Comparison of ENCODE assay signal across 18 mouse cellular contexts in the genomic region with DNA sequence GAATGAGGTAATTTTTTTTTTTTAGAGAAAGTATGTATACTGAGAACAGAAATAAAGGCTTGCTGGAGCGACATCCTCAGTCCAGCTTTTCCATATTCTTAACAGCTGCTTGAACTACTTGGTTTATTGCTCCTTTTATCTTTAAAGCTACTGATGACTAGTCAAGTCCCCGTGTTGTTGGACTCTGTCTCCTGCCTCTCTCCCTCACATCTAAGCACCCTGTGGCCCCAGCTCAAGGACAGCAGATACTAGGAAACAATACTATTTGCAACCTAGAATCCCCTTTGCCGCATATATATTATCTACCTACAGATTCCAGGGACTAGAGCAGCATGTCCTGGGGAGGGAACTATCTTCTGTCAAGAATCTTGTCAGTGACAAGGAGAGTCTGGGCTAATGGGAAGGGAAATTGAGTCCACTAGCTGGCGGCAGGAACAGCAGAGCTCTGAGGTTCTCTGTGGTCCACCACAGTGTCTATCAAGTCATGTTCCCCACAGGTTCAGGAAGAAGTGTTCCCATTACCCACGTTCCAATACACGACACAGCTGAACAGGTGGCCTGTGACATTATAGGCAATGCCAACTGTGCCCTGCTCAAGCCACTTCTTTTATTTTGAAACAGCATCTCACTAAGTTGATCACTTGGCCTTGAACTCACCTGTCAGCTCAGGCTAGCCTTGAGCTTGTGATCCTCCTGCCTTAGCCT. TPM values are rescaled to one million over a fixed set of nuclear protein-coding genes. Genes with fewer than 3 reads are reported as not detected.
DNase-seq lines count a peak whose midpoint lies in the region; ATAC-seq and TF ChIP-seq lines count a peak whose summit lies in the region.
"Had no signal": no experiment of that assay in that cellular context is flagged by ENCODE, and none has a peak within 500 bp of the region (broad histone marks: within the 10 kb centered on the region; RNA-seq: fewer than 3 reads in every experiment).

No protein-coding gene starts in this region.

- 0 out of 2 replicates have a peak overlapping the region, but pooled peaks have one; percentile 32 for H3K27ac ChIP-seq in intestine, embryonic 15.5 days
- H3K27ac ChIP-seq in intestine, embryonic 16.5 days (ENCODE audit: low read length) = peak overlapping the region; percentile 77
- peak overlapping the region; percentile 88 for H3K27ac ChIP-seq in small intestine, adult 2 months (ENCODE audit: insufficient read depth, low read depth, low read length)
- H3K27ac ChIP-seq: embryonic facial prominence, embryonic 12.5 days; forebrain, embryonic 13.5 days; forebrain, embryonic 15.5 days had no signal

- WGBS in intestine, embryonic 15.5 days = 56% methylated on average over 6 of the region's 6 CpGs
- 57% methylated on average over 6 of the region's 6 CpGs for WGBS in intestine, embryonic 16.5 days
- WGBS in small intestine, adult 2 months = 32% methylated on average over 6 of the region's 6 CpGs

- ATAC-seq in intestine, embryonic 15.5 days = peak; percentile 90
- peak; percentile 92 for ATAC-seq in intestine, embryonic 16.5 days
- ATAC-seq: forebrain, embryonic 13.5 days; forebrain, embryonic 15.5 days; forebrain, postnatal 0 days had no signal

- no peak overlapping the region for H3K4me2 ChIP-seq in intestine, embryonic 15.5 days (replicated peaks)
- peak overlapping the region; percentile 14; the same call in 1 of the 2 replicates for H3K4me2 ChIP-seq in intestine, embryonic 16.5 days (ENCODE audit: low read depth, low read length)
- H3K4me2 ChIP-seq: embryonic facial prominence, embryonic 12.5 days; forebrain, embryonic 13.5 days; forebrain, embryonic 15.5 days had no signal

- no peaks in the 10 kb centered on the region for H3K36me3 ChIP-seq in intestine, embryonic 15.5 days
- H3K36me3 ChIP-seq in intestine, embryonic 16.5 days (ENCODE audit: control insufficient read depth, insufficient read depth, low read length) = no peaks in the 10 kb centered on the region
- H3K36me3 ChIP-seq in small intestine, adult 2 months (ENCODE audit: control insufficient read depth, insufficient read depth, low read length) = no peaks in the 10 kb centered on the region
- H3K36me3 ChIP-seq: embryonic facial prominence, embryonic 12.5 days; forebrain, embryonic 15.5 days had no signal

- no peak overlapping the region for H3K4me3 ChIP-seq in intestine, embryonic 15.5 days (replicated peaks)
- H3K4me3 ChIP-seq in intestine, embryonic 16.5 days (ENCODE audit: low read length) = no peak overlapping the region
- no peak overlapping the region for H3K4me3 ChIP-seq in small intestine, adult 2 months (ENCODE audit: low read depth, low read length)
- H3K4me3 ChIP-seq: embryonic facial prominence, embryonic 12.5 days; forebrain, embryonic 13.5 days; forebrain, embryonic 15.5 days had no signal

- TF ChIP-seq CTCF in small intestine, adult 2 months (IDR thresholded peaks at IDR 0.05; ENCODE audit: extremely low read depth, insufficient read length, insufficient replicate concordance, low read depth, low read length) = no peak

- no peak overlapping the region for H3K9ac ChIP-seq in intestine, embryonic 15.5 days
- H3K9ac ChIP-seq in intestine, embryonic 16.5 days (ENCODE audit: low read depth, low read length) = no peak overlapping the region
- H3K9ac ChIP-seq: embryonic facial prominence, embryonic 12.5 days; forebrain, embryonic 13.5 days; forebrain, embryonic 15.5 days; forebrain, postnatal 0 days had no signal

- H3K9me3 ChIP-seq in intestine, embryonic 15.5 days = no peaks in the 10 kb centered on the region
- no peaks in the 10 kb centered on the region for H3K9me3 ChIP-seq in intestine, embryonic 16.5 days (ENCODE audit: control insufficient read depth, low read length)
- H3K9me3 ChIP-seq: embryonic facial prominence, embryonic 12.5 days; forebrain, embryonic 13.5 days; forebrain, embryonic 15.5 days had no signal

- no peaks in the 10 kb centered on the region for H3K4me1 ChIP-seq in intestine, embryonic 15.5 days (replicated peaks)
- peaks cover 5% of the 10 kb centered on the region; the same call in 1 of the 2 replicates for H3K4me1 ChIP-seq in intestine, embryonic 16.5 days (ENCODE audit: control insufficient read depth, insufficient read depth, low read length)
- peaks cover 18% of the 10 kb centered on the region; the same call in 1 of the 2 replicates for H3K4me1 ChIP-seq in small intestine, adult 2 months (ENCODE audit: control insufficient read depth, insufficient read depth, insufficient read length, low read length)
- H3K4me1 ChIP-seq: forebrain, embryonic 13.5 days; forebrain, embryonic 15.5 days had no signal

- H3K27me3 ChIP-seq in intestine, embryonic 15.5 days (replicated peaks) = no peaks in the 10 kb centered on the region
- no peaks in the 10 kb centered on the region for H3K27me3 ChIP-seq in intestine, embryonic 16.5 days (replicated peaks; ENCODE audit: control insufficient read depth, insufficient read depth, low read length)
- H3K27me3 ChIP-seq in small intestine, adult 2 months (ENCODE audit: control insufficient read depth, insufficient read depth, low read length) = no peaks in the 10 kb centered on the region
- H3K27me3 ChIP-seq: embryonic facial prominence, embryonic 12.5 days; forebrain, embryonic 13.5 days; forebrain, embryonic 15.5 days had no signal

- no peak for TF ChIP-seq POLR2A in small intestine, adult 2 months (IDR thresholded peaks at IDR 0.05; ENCODE audit: low read depth, low read length)

- no peak for DNase-seq in adrenal gland, adult (ENCODE audit: inconsistent age in 2 of 2, low spot score in 1 of 2)
- no peak for DNase-seq in kidney, postnatal 25 days
- DNase-seq: adrenal gland, adult 8-10 months; adrenal gland, postnatal 14 days; adrenal gland, postnatal 36 days; cerebellum, adult 11-12 months; cerebellum, adult 2 months; cerebellum, adult 9-10 months; cerebellum, postnatal 10 days; cerebellum, postnatal 36 days; embryo, embryonic 11 days; forebrain, postnatal 0 days had no signal

RNA-seq across cellular contexts. Expression of a gene that starts 49.0 kb away (rescaled TPM):
- polyA plus RNA-seq in intestine, embryonic 15.5 days (2015; fragmentation: Nextera tagmentation; extraction: Ambion mirVana) = 35.6 and 36.9 TPM in 2 replicates
- polyA plus RNA-seq in intestine, embryonic 16.5 days (2015; fragmentation: Nextera tagmentation; extraction: Ambion mirVana) = 41.3 and 43.2 TPM in 2 replicates
- 31.2 and 47.8 TPM in 2 replicates for polyA plus RNA-seq in small intestine, adult 2 months (2012; rRNA removed)

Comparison
In these comparisons a context has a peak if more than half of its experiments do, and no peak if none do; other contexts are left out.
1. H3K27ac ChIP-seq: peak in every context shown above with its lines; median percentile 88 in small intestine, adult 2 months; 77 in intestine, embryonic 16.5 days; 32 in intestine, embryonic 15.5 days.